Mouse (Mus musculus) MEL (cell line): ENCODE results near the gene Hrct1. TPM values are rescaled to one million over a fixed set of nuclear protein-coding genes. Genes with fewer than 3 reads are reported as not detected.

Experiments
- DNase-seq: peaks from one replicate; pipeline ENCODE4 v3.0.0; 2011; ENCODE audit warnings: low read depth, low spot score
- H3K27ac ChIP-seq: 2 replicates; pipeline ENCODE4 v1.5.1; 2012; ENCODE audit warnings: low read depth, mild to moderate bottlenecking, control low read depth, low read length, moderate library complexity; ENCODE audit not compliant: control insufficient read depth
- H3K27me3 ChIP-seq, 2 experiments: fragments of 150-350 bp in 1 of 2; sonication (generic) in 1 of 2; 2 replicates each; pipeline ENCODE4 v1.6.1; 2012; ENCODE audit warnings: low read length in 2 of 2, mild to moderate bottlenecking in 2 of 2, improper control_type of control experiment in 1 of 2, moderate library complexity in 1 of 2; ENCODE audit not compliant: insufficient read depth in 2 of 2, control insufficient read depth in 1 of 2
- H3K36me3 ChIP-seq, 2 experiments: 2 replicates each; pipeline ENCODE4 v1.6.1; 2012 to 2014; ENCODE audit warnings: low read length in 2 of 2, improper control_type of control experiment in 1 of 2, inconsistent platforms in 1 of 2, mild to moderate bottlenecking in 1 of 2; ENCODE audit not compliant: insufficient read depth in 2 of 2, control insufficient read depth in 1 of 2
- H3K4me1 ChIP-seq, 2 experiments: fragments of 150-350 bp in 1 of 2; sonication (generic) in 1 of 2; 2 replicates each; pipeline ENCODE4 v1.6.1; 2012; ENCODE audit warnings: low read length in 2 of 2, improper control_type of control experiment in 1 of 2, mild to moderate bottlenecking in 1 of 2; ENCODE audit not compliant: insufficient read depth in 2 of 2, control insufficient read depth in 1 of 2
- H3K4me3 ChIP-seq, 2 experiments: fragments of 150-350 bp in 1 of 2; sonication (generic) in 1 of 2; 2 replicates each; pipeline ENCODE4 v1.5.1; 2012; ENCODE audit warnings: low read depth in 2 of 2, low read length in 2 of 2, mild to moderate bottlenecking in 2 of 2, moderate library complexity in 2 of 2, control low read depth in 1 of 2, improper control_type of control experiment in 1 of 2; ENCODE audit not compliant: control insufficient read depth in 1 of 2, insufficient read depth in 1 of 2
- H3K79me2 ChIP-seq: 2 replicates; pipeline ENCODE4 v1.6.1; 2012; ENCODE audit warnings: mild to moderate bottlenecking, low read length, moderate library complexity; ENCODE audit not compliant: control insufficient read depth, poor library complexity, insufficient read depth
- H3K9ac ChIP-seq: 2 replicates; pipeline ENCODE4 v1.6.1; 2012; ENCODE audit warnings: low read depth, mild to moderate bottlenecking, control low read depth, low read length, moderate library complexity; ENCODE audit not compliant: control insufficient read depth, poor library complexity, severe bottlenecking
- H3K9me3 ChIP-seq: fragments of 150-350 bp; sonication (generic); replicated peaks from 2 replicates; pipeline ENCODE4 v1.6.1; 2012; ENCODE audit warnings: mild to moderate bottlenecking, low read length, improper control_type of control experiment, moderate library complexity; ENCODE audit not compliant: insufficient read depth
- CTCF ChIP-seq, 3 experiments: IDR thresholded peaks in 2 of 3; conservative IDR thresholded peaks in 1 of 3; 2 replicates each; pipeline ENCODE4 v1.5.1; 2011 to 2012; ENCODE audit warnings: low read length in 3 of 3, low read depth in 2 of 3, mild to moderate bottlenecking in 2 of 3, improper control_type of control experiment in 1 of 3, inconsistent platforms in 1 of 3, mixed read lengths in 1 of 3, moderate library complexity in 1 of 3; ENCODE audit not compliant: control insufficient read depth in 1 of 3, insufficient read depth in 1 of 3, poor library complexity in 1 of 3, severe bottlenecking in 1 of 3
- ETS1 ChIP-seq: IDR thresholded peaks from 2 replicates; pipeline ENCODE4 v1.6.1; 2012; ENCODE audit warnings: low read depth, mild to moderate bottlenecking, inconsistent platforms, low read length, improper control_type of control experiment, moderate library complexity
- MAX ChIP-seq: IDR thresholded peaks from 2 replicates; pipeline ENCODE4 v1.6.1; 2011; ENCODE audit warnings: low read length, improper control_type of control experiment
- MYC ChIP-seq: IDR thresholded peaks from 2 replicates; pipeline ENCODE4 v1.6.1; 2011; ENCODE audit warnings: low read depth, mild to moderate bottlenecking, low read length, improper control_type of control experiment, moderate library complexity
- NELFE ChIP-seq: IDR thresholded peaks from 2 replicates; pipeline ENCODE4 v1.6.1; 2011; ENCODE audit warnings: low read depth, low read length, improper control_type of control experiment
- POLR2AphosphoS5 ChIP-seq: IDR thresholded peaks from 2 replicates; pipeline ENCODE4 v1.6.1; 2012; ENCODE audit warnings: low read depth, borderline replicate concordance, mild to moderate bottlenecking, inconsistent platforms, low read length, moderate library complexity, mixed read lengths
- RAD21 ChIP-seq: IDR thresholded peaks from 2 replicates; pipeline ENCODE4 v1.6.1; 2011; ENCODE audit warnings: mild to moderate bottlenecking, low read depth, low read length, improper control_type of control experiment
- TBP ChIP-seq: IDR thresholded peaks from 2 replicates; pipeline ENCODE4 v1.8.0; 2011; ENCODE audit warnings: low read depth, low read length, improper control_type of control experiment
- USF1 ChIP-seq: IDR thresholded peaks from 2 replicates; pipeline ENCODE4 v1.6.1; 2014; ENCODE audit warnings: low read depth, mild to moderate bottlenecking, inconsistent platforms, low read length, improper control_type of control experiment, moderate library complexity
- ZC3H11A ChIP-seq: IDR thresholded peaks from 2 replicates; pipeline ENCODE4 v1.6.1; 2012; ENCODE audit warnings: low read depth, mild to moderate bottlenecking, inconsistent platforms, low read length, improper control_type of control experiment
- ZKSCAN1 ChIP-seq: IDR thresholded peaks from 2 replicates; pipeline ENCODE4 v1.6.1; 2012; ENCODE audit warnings: low read depth, mild to moderate bottlenecking, inconsistent platforms, low read length, improper control_type of control experiment, moderate library complexity
- ZMIZ1 ChIP-seq: IDR thresholded peaks from 2 replicates; pipeline ENCODE4 v1.6.1; 2012; ENCODE audit warnings: low read depth, mild to moderate bottlenecking, inconsistent platforms, low read length, improper control_type of control experiment, moderate library complexity
- polyA plus RNA-seq, 2 experiments: library from polyadenylated mRNA; stranded (reverse) in 1 of 2; unstranded in 1 of 2; fragments of >175 nt in 1 of 2; fragments of >200 nt in 1 of 2; gene quantifications; 2 replicates each; pipeline versions ENCODE4 v1.2.1 to v1.2.4; 2012; ENCODE audit warnings: low replicate concordance in 2 of 2, low read depth in 1 of 2; ENCODE audit not compliant: insufficient read length in 2 of 2, insufficient read depth in 1 of 2, missing spikeins in 1 of 2
- total RNA-seq: library from RNA; depleted of rRNA; stranded (reverse); fragments of 300-350 nt; gene quantifications from 2 replicates; pipeline ENCODE4 v1.2.3, GENCODE M21; 2012

The Hrct1 gene
- total and polyA plus RNA-seq, 3 experiments = not detected

DNA sequence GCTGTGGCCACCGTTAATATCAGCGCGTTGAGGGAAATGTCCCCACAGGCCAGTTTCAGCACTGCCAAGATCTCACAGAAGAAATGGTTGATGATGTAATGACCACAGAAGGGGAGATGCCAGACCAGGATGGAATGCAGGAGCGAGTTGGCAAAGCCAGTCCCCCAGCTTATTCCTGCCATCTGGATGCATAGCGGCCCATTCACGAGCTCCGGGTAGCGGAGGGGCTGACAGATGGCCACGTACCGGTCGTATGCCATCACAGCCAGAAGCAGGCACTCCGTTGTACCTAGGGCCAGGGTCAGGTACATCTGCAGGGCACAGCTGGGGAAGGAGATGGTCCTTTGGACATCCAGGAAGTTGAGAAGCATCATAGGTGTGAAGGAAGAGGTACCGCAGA lies 30.4 kb upstream of the Hrct1 start:
- Histone ChIP-seq H3K9me3 (no peaks in the 10 kb centered on the region), H3K9ac (no peak overlapping the region), H3K79me2 (no peaks in the 10 kb centered on the region)

DNA sequence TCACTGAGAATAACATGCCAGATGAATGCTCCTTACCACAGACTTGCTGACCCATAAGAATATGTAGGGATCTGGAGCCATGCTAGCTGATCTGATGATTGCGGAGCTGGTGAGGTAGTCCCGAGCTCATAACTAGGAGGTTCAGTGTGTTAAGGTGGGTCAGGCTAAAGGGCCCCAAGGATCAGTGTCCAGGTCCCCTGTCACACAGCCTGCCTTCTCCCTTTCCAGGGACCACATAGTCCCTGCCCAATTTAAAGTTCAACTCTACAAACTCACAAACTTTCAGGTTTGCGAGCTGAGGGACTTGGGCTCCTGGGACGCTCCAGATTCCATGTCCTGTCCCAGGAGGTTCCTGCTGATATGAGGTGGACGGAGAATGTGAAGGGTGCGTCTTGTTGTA lies 26.3 kb upstream of the Hrct1 start, which contains the start of gene Olfr70:
Gene Olfr70, minus strand, starts transcription at position 101 of the 400 bp plus-strand sequence.
- no peaks in the 10 kb centered on the region; a peak in 1 of 4 replicates for H3K36me3 ChIP-seq
- H3K4me3 ChIP-seq = no peak within 1 kb of the TSS
- no peak within 1 kb of the TSS for H3K9ac ChIP-seq
- no peaks in the 10 kb centered on the region for H3K79me2 ChIP-seq
- H3K4me1 ChIP-seq = peaks cover 0 to 3% of the 10 kb centered on the region in 2 experiments; a peak in 1 of 4 replicates
- H3K9me3 ChIP-seq = no peaks in the 10 kb centered on the region
- H3K27me3 ChIP-seq = peaks cover 0 to 9% of the 10 kb centered on the region in 2 experiments; a peak in 2 of 4 replicates
- no peak within 1 kb of the TSS for H3K27ac ChIP-seq
- no peak for DNase-seq
- no peak for TF ChIP-seq POLR2AphosphoS5
- no peak for TF ChIP-seq NELFE
- no peak for TF ChIP-seq ZC3H11A
- TF ChIP-seq ETS1 = no peak
- no peak for TF ChIP-seq MYC
- no peak for TF ChIP-seq ZMIZ1
- no peak for TF ChIP-seq USF1

More for the DNA sequence above, 30.4 kb upstream of the Hrct1 start:
- TF ChIP-seq ZKSCAN1 (no peak), TBP (no peak)
- peaks cover 4 to 28% of the 10 kb centered on the region in 2 experiments for H3K4me1 ChIP-seq
- H3K36me3 ChIP-seq = peaks cover 0 to 23% of the 10 kb centered on the region in 2 experiments; a peak in 2 of 4 replicates
- DNase-seq = no peak
- H3K27ac ChIP-seq = no peak overlapping the region
- no peak overlapping the region for H3K4me3 ChIP-seq
- H3K27me3 ChIP-seq = peaks cover 0 to 9% of the 10 kb centered on the region in 2 experiments; a peak in 1 of 4 replicates

DNA sequence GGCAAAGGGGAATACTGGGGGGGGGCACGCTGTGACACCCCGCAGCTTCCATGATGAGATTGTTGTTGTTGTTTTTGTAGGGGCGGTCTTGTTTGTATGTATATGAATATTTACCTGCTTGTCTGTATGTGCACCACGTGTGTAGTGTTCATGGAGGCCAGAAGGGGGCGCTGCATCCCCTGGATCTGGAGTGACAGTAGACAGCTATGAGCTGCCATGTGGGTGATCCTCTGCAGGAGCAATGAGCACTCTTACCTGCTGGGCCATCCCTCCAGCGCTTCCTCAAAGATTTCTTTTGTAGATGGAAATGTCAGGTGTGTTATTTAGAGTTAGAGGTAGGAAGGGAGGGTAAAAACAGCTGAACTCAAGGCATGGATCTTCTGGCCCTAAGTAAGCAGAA lies 23.5 kb upstream of the Hrct1 start:
- Histone ChIP-seq H3K9me3 (no peaks in the 10 kb centered on the region), H3K36me3 (no peaks in the 10 kb centered on the region), H3K27ac (no peak overlapping the region), H3K4me1 (no peaks in the 10 kb centered on the region), H3K27me3 (peaks cover 15 to 18% of the 10 kb centered on the region in 2 experiments), H3K9ac (no peak overlapping the region), H3K4me3 (no peak overlapping the region), H3K79me2 (no peaks in the 10 kb centered on the region)
- peak; percentile 24 for DNase-seq
- TF ChIP-seq RAD21 (peak; percentile 13), CTCF (IDR thresholded peaks at IDR 0.05 in 2 of 3, conservative IDR thresholded peaks at IDR 0.05 in 1 of 3; ENCODE audit: control insufficient read depth in 1 of 3, insufficient read depth in 1 of 3, low read depth in 2 of 3, low read length in 3 of 3, poor library complexity in 1 of 3, severe bottlenecking in 1 of 3) (peak; percentile 57 to 66 (median 57)), MAX (no peak)
- TF ChIP-seq, all 39 proteins: peak for 2
